Mouse (Mus musculus) heart, embryonic 16.5 days (tissue): ENCODE results near the gene Clock. TPM values are rescaled to one million over a fixed set of nuclear protein-coding genes. Genes with fewer than 3 reads are reported as not detected.

Source experiments
- ATAC-seq: fragments of 200-750 bp; cut with Nextera tagmentation; replicated peaks from 2 replicates; pipeline ENCODE4 v1.8.0; 2017; ENCODE audit warnings: moderate number of reproducible peaks; ENCODE audit not compliant: insufficient read depth, low FRiP score; ENCODE audit errors: extremely low read depth
- H3K27ac ChIP-seq: fragments of 300-500 bp; sonication (generic); 2 replicates; pipeline ENCODE4 v1.5.1; 2014; ENCODE audit warnings: mild to moderate bottlenecking, low read length, control low read depth, moderate library complexity
- H3K27me3 ChIP-seq: fragments of 300-500 bp; sonication (generic); 2 replicates; pipeline ENCODE4 v1.6.1; 2014; ENCODE audit warnings: low read length, mixed read lengths; ENCODE audit not compliant: control insufficient read depth, insufficient read depth
- H3K36me3 ChIP-seq: fragments of 300-500 bp; sonication (generic); 2 replicates; pipeline ENCODE4 v1.6.1; 2014; ENCODE audit not compliant: control insufficient read depth, insufficient read depth
- H3K4me1 ChIP-seq: fragments of 300-500 bp; sonication (generic); 2 replicates; pipeline ENCODE4 v1.6.1; 2014; ENCODE audit warnings: low read length, mixed read lengths; ENCODE audit not compliant: control insufficient read depth, insufficient read depth
- H3K4me2 ChIP-seq: fragments of 300-500 bp; sonication (generic); 2 replicates; pipeline ENCODE4 v1.6.1; 2014; ENCODE audit warnings: low read depth, mild to moderate bottlenecking, control low read depth, low read length
- H3K4me3 ChIP-seq: fragments of 300-500 bp; sonication (generic); 2 replicates; pipeline ENCODE4 v1.5.1; 2014; ENCODE audit warnings: mild to moderate bottlenecking, control low read depth, low read length
- H3K9ac ChIP-seq: fragments of 300-500 bp; sonication (generic); 2 replicates; pipeline ENCODE4 v1.6.1; 2014; ENCODE audit warnings: low read length, control low read depth
- H3K9me3 ChIP-seq: fragments of 300-500 bp; sonication (generic); replicated peaks from 2 replicates; pipeline ENCODE4 v1.6.1; 2016; ENCODE audit warnings: low read length; ENCODE audit not compliant: control insufficient read depth
- WGBS: fragments of 180-500 bp; shearing (Covaris S2); extraction: QIAGEN DNeasy Blood & Tissue Kit; methylation state at CpG from one replicate; pipeline ENCODE4 v1.1.7; 2014; 5-methylcytosine and 5-hydroxymethylcytosine counted together
- polyA plus RNA-seq: library from polyadenylated mRNA; unstranded; fragments of >200 nt; fragmentation: Nextera tagmentation; extraction: Ambion mirVana; gene quantifications from 2 replicates; pipeline ENCODE4 v1.2.1, GENCODE M21; 2015

Clock gene
- polyA plus RNA-seq, 1 experiment from 2014 or later = 9.8 TPM

DNA sequence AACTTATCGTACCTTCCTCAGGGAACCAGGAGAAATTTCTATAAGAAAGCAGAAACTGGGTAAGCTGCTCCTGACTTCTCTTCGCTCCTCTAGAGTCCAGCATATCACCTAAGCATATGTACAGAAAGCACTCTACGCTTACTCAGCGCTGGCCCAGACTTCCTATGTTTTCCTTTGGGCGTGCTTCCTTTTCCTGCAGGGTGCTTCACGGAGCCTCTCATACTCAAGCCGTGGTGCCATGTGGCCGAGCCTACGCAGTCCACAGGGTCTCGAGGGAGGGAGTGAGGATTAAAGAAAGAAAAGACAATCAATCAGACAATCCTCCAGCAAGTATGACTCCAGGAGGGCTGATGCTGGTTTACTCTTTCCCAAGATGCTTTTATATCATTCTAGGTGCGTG, 127.8 kb downstream of the Clock start:
- peak overlapping the region; percentile 10; the same call in 1 of the 2 replicates for H3K4me2 ChIP-seq
- H3K9ac ChIP-seq = no peak overlapping the region
- no peaks in the 10 kb centered on the region for H3K36me3 ChIP-seq
- no peaks in the 10 kb centered on the region for H3K9me3 ChIP-seq
- H3K4me1 ChIP-seq = peaks cover 8% of the 10 kb centered on the region
- ATAC-seq = no peak
- no peaks in the 10 kb centered on the region for H3K27me3 ChIP-seq
- H3K4me3 ChIP-seq = no peak overlapping the region
- WGBS = 52% methylated on average over 11 of the region's 11 CpGs
- peak overlapping the region; percentile 20; the same call in 1 of the 2 replicates for H3K27ac ChIP-seq

DNA sequence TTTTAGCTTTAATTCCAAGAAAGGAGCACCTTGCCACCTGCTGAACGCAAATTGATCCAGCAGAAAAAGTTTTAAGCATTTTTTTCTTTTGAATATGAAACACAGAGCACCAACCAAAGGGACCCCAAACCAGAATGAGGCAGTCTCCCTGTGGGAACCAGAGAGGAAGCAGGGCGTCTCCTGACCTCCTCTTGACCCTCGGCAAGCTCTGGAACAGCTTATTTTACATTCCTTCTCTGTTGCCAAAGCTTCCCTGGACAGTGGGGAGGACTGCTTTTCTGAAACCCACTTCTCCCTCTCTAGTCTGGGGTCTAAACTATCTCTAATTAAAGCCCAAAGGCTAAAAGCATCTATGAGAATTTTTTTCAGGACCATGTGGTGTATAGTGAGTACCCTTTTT, 128.2 kb downstream of the Clock start:
- Histone ChIP-seq H3K9me3 (no peaks in the 10 kb centered on the region), H3K4me2 (peak overlapping the region; percentile 10; the same call in 1 of the 2 replicates), H3K27me3 (no peaks in the 10 kb centered on the region), H3K36me3 (no peaks in the 10 kb centered on the region), H3K27ac (peak overlapping the region; percentile 20; the same call in 1 of the 2 replicates), H3K4me3 (no peak overlapping the region), H3K9ac (no peak overlapping the region), H3K4me1 (peaks cover 8% of the 10 kb centered on the region)
- no peak for ATAC-seq
- WGBS = 31% methylated on average over 3 of the region's 3 CpGs

DNA sequence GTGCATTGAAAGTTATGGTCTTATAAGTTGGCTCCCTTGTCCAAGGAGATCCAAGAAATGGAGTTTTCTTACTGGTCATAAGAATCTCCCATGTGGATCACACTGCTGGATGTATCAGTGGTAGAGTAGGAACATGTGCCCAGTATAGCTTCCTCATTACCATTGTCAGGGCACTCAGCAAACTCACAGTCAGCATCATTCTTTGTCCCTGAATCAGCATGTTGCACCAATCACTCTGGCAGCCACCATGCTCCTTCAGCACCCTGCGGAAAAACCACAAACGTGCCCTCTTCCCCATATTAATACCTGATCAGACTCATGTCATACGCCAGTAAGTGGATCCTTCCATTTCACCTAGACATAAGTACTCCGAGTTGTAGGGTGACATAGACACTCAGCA, 129.5 kb downstream of the Clock start:
- no peak for ATAC-seq
- Histone ChIP-seq H3K4me3 (no peak overlapping the region), H3K27me3 (no peaks in the 10 kb centered on the region), H3K27ac (no peak overlapping the region), H3K9me3 (no peaks in the 10 kb centered on the region), H3K4me1 (peaks cover 8% of the 10 kb centered on the region), H3K4me2 (no peak overlapping the region), H3K36me3 (no peaks in the 10 kb centered on the region), H3K9ac (no peak overlapping the region)
- WGBS = 79% methylated on average over 4 of the region's 4 CpGs

DNA sequence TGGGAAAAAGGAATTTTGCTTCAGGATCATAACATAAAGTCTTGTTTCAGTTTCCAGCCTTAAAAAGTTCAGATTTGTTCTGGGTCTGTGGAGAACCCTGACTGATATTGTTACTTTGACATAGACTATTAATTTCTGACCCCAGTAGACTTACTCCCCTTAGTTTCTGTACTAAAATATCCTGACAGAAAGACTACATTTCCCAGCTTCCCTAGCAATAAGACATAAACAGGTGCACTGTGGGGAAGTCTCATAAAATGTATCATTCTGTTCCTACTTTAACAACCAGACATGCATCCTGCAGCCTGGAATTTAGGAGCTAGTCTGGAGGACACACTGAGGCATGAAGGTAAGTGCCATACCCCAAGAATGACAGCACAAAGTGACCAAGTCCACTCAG, 133.6 kb downstream of the Clock start:
- Histone ChIP-seq H3K4me2 (no peak overlapping the region), H3K27me3 (no peaks in the 10 kb centered on the region), H3K4me3 (no peak overlapping the region), H3K9ac (no peak overlapping the region), H3K9me3 (peaks cover 4% of the 10 kb centered on the region), H3K4me1 (no peaks in the 10 kb centered on the region), H3K36me3 (no peaks in the 10 kb centered on the region), H3K27ac (no peak overlapping the region)
- ATAC-seq = no peak

DNA sequence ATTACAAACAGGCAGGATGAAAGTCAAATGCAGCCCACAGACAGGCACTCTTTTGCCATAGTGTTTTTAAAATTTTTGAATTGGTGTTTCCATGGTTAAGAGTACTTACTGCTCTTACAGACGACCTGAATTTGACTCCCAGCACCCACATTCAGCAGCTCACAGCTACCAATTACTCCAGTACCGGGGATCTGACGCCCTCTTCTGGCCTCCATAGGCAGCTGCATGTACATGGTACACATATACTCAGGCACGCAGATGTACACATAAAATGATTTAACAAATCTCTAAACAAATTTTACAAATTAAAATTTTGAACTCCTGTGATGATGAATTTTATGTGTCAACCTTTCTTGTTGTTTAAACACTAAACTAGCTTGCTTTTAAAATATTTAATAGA, 134.1 kb downstream of the Clock start:
- WGBS = 76% methylated on average over 4 of the region's 4 CpGs
- Histone ChIP-seq H3K4me2 (no peak overlapping the region), H3K9ac (no peak overlapping the region), H3K27ac (no peak overlapping the region), H3K36me3 (no peaks in the 10 kb centered on the region), H3K4me3 (no peak overlapping the region), H3K27me3 (no peaks in the 10 kb centered on the region), H3K4me1 (no peaks in the 10 kb centered on the region), H3K9me3 (peaks cover 4% of the 10 kb centered on the region)
- ATAC-seq = no peak

DNA sequence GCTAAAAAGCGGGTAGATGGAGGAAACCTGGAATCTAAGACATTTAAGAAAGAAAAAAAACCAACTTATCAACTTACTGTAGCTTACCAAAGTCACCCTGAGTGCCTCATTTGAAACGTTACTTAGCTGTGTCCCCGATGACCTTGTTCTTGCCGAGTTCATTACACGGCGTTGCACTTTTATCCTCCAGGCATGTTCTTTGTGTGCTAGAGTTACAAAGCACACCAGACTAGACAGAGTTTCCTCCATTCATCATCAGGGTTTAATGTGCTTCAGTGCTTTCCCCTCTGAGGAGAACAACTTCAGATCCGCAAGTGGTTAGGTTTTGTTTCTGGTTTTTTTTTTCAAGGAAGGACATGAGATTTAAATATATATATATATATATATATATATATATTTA, 139.8 kb downstream of the Clock start:
- no peaks in the 10 kb centered on the region for H3K27me3 ChIP-seq
- no peaks in the 10 kb centered on the region for H3K36me3 ChIP-seq
- 71% methylated on average over 7 of the region's 7 CpGs for WGBS
- no peak for ATAC-seq
- H3K27ac ChIP-seq = no peak overlapping the region
- no peaks in the 10 kb centered on the region for H3K4me1 ChIP-seq
- H3K4me2 ChIP-seq = no peak overlapping the region
- no peak overlapping the region for H3K9ac ChIP-seq
- peaks cover 4% of the 10 kb centered on the region for H3K9me3 ChIP-seq
- no peak overlapping the region for H3K4me3 ChIP-seq

DNA sequence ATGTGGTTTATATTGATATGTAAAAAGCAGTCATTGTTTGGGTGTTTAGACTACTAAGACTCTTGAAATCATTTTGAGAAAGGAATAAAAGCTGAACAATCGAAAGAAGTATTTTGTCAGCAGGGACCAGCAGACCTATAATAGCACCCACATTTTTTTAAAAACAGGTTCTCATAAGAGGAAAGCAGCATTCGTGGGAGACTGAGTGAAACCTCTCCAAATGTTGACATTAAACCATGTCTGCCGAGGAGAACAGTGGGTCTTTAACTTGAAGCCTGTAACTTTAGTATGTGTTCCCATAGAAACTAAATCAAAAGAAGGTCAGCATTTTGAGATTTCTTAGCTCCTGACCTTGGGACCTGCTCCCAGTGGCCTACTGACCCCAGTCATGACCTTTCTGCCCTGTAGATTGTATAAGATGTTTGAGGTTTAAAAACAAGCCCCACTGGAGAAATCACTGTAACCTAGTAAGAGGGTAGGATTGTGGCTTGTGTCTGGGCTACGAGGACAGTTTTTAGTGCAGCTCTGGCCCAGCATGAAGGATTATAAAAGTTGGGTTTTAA, 140.7 kb downstream of the Clock start:
- Histone ChIP-seq H3K4me2 (no peak overlapping the region), H3K4me1 (no peaks in the 10 kb centered on the region), H3K36me3 (no peaks in the 10 kb centered on the region), H3K9me3 (peaks cover 4% of the 10 kb centered on the region), H3K4me3 (no peak overlapping the region), H3K27ac (no peak overlapping the region), H3K27me3 (no peaks in the 10 kb centered on the region), H3K9ac (no peak overlapping the region)
- 73% methylated on average over 4 of the region's 4 CpGs for WGBS
- no peak for ATAC-seq

DNA sequence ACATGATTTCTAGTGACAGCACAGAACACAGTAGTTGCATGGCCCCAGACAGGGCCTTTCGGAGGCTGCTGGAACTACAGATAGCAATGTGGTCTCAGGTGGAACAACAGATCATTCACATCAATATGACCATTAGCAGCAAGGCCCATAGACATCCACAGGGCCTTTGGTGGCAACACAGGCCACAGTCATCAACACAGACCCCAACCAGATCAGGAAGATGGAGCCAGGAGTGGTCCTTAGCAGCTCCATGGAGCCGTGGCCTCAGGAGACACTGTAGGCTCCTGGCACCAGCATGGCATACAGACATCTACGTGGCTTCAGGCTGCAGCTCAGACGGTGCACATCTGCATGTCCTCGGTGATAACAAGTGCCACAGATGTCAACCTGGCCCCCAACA, 141.7 kb downstream of the Clock start:
- ATAC-seq = no peak

DNA sequence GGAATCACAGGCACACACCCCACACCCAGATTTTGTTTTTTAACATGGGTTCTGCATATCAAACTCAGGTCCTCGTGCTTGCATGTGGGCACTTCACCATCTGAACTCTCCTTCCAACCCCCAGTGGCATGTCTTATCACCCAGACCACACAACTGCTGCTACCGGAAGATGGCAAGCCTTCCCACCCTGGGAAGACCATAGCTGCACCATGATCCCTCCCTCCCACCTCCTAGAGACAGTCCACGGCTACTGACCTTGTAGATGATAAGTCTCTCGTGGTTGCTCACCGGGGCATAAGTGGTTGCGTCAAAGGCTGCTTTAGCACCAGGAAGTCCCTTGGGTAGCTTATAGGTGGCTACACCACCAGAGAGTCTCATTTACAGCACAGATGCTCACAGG, 143.1 kb downstream of the Clock start:
- H3K36me3 ChIP-seq = peaks cover 4% of the 10 kb centered on the region; the same call in 1 of the 2 replicates
- no peaks in the 10 kb centered on the region for H3K27me3 ChIP-seq
- H3K9ac ChIP-seq = no peak overlapping the region
- no peak overlapping the region for H3K4me3 ChIP-seq
- 78% methylated on average over 6 of the region's 6 CpGs for WGBS
- no peaks in the 10 kb centered on the region for H3K4me1 ChIP-seq
- ATAC-seq = no peak
- no peaks in the 10 kb centered on the region for H3K9me3 ChIP-seq
- H3K4me2 ChIP-seq = no peak overlapping the region
- no peak overlapping the region for H3K27ac ChIP-seq

More for the DNA sequence above, 141.7 kb downstream of the Clock start:
- Histone ChIP-seq H3K4me3 (no peak overlapping the region), H3K27ac (no peak overlapping the region), H3K9me3 (peaks cover 4% of the 10 kb centered on the region), H3K4me2 (no peak overlapping the region), H3K27me3 (no peaks in the 10 kb centered on the region), H3K4me1 (no peaks in the 10 kb centered on the region), H3K9ac (no peak overlapping the region), H3K36me3 (no peaks in the 10 kb centered on the region)
- WGBS = 72% methylated on average over 5 of the region's 5 CpGs
